Mouse (Mus musculus): ENCODE data around the gene 4930523C07Rik.
A peak's percentile ranks its signal among the peaks of the same experiment; 100 is the strongest.

Gene 4930523C07Rik

DNA sequence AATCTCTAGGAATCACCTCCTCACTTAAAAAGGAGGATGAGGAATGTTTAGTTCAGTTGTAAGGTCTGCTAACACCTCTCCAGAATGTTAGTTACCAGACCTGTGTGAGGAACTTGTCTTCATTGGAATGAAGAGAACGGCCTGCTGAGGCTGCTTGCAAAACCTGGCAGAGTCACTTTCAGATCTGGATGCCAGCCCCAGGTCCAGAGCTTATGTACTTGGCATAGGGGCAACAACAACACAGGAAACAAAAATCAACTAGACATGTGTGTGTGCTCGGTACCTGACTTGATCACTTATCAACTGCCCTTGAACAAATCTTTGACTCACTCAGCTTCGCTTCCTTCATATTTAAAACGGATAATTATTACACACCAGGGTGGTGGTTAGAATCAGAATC is 2.6 kb downstream of the 4930523C07Rik start:
- DNase-seq (ENCODE audit: low read depth), result no peak

DNA sequence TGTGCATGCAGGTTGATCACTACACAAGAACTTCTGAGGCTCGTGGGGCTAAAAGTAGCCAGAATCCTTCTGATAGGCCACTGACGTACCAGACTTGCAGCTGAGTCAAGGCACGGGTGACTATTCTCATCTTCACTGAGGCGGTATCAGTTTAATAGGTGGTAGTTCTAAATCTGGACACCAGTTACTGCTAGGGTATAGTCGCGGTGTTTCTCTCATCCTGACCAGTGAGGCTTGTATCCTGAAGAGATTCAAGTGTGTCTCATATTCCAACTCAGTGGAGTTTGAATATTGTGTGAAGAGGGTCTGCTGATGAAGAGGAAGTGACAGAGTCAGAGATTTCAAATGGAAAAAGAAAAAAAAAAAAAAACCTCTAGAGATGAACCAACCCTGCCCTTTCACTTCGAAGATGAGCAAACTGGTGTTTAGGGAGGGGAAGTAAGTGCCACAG is 3.3 kb downstream of the 4930523C07Rik start:
- DNase-seq (ENCODE audit: low read depth), result no peak

DNA sequence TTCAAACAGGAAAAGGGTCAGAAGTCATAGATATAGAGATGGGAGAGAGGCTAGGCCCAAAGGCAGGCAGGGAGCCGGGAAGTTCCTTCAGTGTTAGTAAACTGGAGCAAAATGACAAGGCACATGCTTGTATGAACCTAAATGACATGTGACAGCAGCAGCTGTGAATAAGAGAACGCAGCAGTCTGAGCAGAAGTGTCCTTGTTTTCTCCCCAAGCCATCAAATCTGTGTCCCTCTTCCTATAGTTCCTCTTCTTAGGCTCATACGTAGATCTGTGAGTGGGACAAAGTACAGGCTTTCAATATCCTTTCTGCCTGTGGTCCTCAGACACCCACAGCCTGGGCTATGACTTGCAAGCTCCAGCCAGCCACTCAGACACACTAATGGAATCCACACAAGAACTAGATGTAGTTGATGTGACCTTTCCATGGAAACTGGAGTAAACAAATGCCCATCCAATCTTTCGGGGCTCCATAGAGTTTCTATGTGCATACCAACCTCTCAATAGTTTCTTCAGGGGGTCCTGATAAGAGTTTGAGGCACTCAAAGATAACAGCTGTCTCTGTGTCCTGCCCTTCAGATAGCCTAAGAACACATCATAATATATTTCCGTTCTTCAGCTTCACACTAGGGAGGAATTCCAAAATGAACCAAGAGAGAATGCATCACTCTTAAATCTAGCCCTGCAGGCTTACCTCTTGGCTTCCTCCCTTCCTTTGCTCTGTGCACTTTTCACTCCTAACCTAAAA is 5.1 kb downstream of the 4930523C07Rik start:
- no peak for DNase-seq (ENCODE audit: low read depth)

GRCm38 (mm10) chr1:160050898-160051297 is 6.7 kb downstream of the 4930523C07Rik start:
- DNase-seq (ENCODE audit: low read depth), result no peak

- DNase-seq (ENCODE audit: low read depth), result no peak
Measured at GRCm38 (mm10) chr1:160052556-160053315, 8.6 kb downstream of the 4930523C07Rik start.

- no peak for DNase-seq (ENCODE audit: low read depth)
Measured at GRCm38 (mm10) chr1:160053510-160054305, 9.5 kb downstream of the 4930523C07Rik start.

GRCm38 (mm10) chr1:160054366-160055078 is 10.3 kb downstream of the 4930523C07Rik start:
- no peak for DNase-seq (ENCODE audit: low read depth)

DNA sequence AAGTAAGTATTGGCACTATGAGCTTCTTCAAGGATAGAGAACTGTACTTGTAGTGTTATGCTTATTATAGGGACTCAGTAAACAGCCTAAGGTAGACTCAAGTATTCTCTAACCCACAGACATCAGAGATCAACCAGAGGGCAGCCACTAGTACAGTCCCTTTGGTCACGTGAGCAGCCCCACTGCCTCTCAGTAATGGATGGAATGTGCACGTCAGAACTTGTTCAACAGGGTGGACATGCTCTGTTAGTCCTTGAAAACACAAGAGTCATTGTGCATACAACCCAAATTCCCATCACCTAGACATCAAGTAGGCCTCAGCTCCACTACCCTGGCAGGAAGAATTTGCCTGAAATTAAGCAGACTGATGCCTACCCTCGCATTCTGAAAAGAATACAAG is 13.5 kb downstream of the 4930523C07Rik start:
- no peak for DNase-seq (ENCODE audit: low read depth)

GRCm38 (mm10) chr1:160059908-160060307 is 15.7 kb downstream of the 4930523C07Rik start:
- DNase-seq (ENCODE audit: low read depth), result no peak

DNA sequence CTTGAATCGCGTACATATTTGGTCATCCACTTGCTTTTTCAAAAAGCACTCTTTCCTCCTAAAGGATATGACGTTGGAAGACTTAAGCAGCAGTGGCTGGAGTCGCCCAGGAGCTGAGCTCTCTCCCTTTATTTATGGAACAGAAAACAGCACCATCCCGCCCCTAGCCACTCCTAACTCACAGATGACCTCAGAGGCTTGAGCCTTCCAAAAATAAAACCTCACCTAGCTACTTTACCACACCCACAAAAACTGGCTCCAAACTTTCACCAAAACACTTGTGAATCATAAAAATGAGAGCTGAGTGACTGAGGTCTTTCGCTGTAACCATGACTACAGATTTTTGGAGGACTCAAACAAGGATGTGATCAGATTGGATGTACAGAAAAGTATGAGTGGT is 16.4 kb downstream of the 4930523C07Rik start:
- DNase-seq (ENCODE audit: low read depth), result no peak

GRCm38 (mm10) chr1:160061321-160061720 is 17.1 kb downstream of the 4930523C07Rik start:
- no peak for DNase-seq (ENCODE audit: low read depth)

GRCm38 (mm10) chr1:160061725-160062366 is 17.7 kb downstream of the 4930523C07Rik start:
- no peak for DNase-seq (ENCODE audit: low read depth)

DNA sequence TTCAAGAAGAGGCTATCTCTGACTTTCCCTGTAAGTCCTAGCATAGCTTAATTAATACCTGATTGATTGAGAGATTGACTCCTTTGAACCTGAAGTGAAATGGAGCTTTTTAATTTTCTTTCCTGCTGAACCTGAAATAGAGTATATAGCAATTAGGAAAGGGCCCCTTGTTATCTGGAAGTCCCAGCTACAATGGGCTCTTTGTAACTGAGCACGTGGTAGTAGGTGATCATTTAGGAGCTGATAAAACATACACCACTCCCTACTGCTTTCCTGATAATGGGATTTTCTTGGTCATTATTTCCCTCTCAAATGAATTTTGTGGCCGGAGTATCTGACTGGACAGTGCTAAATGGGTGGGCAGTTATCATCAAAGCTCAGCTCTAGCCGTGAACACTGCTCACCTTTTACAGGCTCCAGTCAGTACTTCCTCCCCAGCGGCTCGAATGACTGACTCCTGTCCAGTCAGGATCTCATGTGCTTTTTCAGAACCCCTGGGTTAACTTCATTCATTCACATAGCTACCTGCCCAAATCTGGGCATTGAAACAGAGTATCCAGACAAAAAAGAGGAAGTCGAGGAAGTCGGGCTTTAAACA is 20.5 kb downstream of the 4930523C07Rik start:
- DNase-seq (ENCODE audit: low read depth), result no peak

DNA sequence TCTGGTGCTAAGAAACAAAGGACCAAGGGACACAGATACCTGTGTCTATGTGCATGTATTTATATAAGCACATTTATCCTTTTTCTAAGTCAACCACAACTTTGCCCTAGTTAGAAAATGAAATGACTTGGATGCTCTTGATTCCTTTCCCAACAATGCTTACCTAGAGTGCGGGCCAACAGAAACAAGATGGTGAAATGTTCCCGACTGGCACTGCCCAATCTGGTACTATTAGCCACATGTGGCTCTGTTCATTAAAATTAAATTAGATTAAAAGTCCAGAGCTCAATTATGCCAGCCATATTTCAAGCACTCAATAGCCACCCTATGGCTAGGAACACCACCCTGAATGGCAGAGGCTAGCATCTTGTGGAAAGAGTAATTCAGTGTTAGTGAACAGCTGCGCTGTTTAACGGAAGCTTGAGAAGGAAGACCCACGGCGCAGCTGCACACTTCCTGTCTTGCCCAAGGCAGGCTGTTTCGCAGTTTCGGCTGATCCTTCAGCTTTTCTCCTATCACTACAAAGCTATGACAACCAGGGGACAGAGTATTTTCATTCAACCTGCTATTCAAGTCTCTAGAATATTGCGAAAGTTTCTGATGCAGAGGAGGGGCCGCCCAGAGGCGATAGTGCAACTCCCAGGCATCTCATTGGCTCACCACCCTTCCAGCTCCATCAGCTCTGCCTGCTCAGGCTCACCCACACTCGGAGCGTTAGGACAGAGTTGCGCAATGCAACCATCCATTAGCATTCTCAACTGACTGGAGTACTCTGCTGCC is 34.9 kb downstream of the 4930523C07Rik start:
- DNase-seq (ENCODE audit: low read depth), result peak; percentile 38

DNA sequence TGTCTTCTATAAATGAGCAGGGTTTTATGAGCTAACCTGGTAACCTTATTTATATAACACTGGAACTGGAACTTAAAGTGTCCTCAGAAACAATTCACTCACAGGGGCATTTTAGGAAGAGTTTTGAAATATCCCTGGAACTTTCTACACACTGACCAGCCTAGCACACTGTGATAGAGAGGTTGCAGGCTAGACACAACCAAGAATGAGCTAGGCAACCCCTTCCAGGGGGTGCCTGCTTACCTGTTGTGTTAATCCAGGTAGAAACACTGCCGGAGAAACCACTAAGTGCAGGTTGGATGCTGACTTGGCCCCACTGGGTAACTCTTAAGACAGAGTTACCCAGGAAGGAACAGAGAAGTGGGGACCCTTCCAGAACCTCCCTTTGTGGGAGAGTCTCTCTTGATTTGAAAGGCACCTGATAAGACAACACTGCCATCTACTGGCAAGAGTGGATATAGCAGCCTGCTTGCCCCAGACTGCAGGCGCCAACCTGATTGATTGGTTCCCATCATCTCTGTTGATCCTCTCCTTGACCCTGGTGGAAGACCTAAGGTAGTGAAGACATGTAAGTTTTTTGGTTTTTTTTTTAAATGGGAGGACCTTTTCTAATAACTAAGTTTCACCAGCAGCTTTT is 36.7 kb downstream of the 4930523C07Rik start:
- peak; percentile 54 for DNase-seq (ENCODE audit: low read depth)

- DNase-seq (ENCODE audit: low read depth), result no peak
Measured at GRCm38 (mm10) chr1:160082647-160083046, 38.5 kb downstream of the 4930523C07Rik start.

DNA sequence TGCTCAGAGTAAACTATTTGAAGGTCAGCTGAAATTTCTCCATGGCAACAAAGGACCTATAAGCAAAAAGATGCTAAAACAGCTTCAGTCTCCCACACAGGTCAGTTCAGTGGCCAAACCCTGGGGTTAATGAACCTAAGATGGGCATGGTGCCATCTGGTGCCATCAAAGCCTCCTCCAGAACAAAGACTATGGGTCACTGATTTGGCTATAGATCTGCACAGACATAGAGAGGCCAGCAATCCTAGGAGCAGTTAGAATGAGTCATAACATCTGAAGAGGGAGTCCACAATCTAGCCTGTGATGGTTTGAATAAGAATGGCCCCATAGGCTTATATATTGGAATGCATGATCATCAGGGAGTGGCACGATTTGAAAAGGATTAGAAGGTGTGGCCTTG is 40.1 kb downstream of the 4930523C07Rik start:
- no peak for DNase-seq (ENCODE audit: low read depth)

- no peak for DNase-seq (ENCODE audit: low read depth)
Measured at GRCm38 (mm10) chr1:160086651-160087050, 42.5 kb downstream of the 4930523C07Rik start.

DNA sequence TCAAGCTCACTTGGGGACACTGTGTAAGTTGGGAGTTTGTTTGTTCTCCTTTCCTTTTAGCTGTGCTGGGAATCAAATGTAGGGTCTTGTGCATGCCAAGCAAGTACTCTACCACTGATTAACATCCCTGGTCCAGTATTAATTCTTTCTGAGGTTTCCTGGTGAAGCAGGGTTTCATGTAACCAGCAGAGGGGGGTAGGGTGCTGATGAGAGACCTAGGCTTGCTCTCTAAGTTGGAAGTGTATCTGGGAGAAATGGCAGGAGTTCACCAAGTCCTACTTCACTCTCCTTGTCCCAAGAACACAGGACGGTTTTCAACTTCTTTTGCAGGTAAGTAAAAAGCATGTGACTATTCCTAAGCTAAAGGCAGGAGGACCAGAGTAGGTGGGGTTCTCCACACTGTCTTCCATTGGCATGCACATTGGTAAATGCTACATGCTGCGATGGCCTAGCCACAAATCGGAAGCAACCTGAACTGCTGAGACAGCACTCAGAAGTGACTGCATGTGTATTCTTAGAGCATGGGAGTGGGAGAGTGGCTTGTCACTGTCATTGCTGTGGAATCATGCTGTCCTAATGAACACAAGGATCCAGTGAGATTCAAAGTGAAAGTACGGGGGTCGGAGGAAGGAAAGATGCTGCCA is 55.6 kb downstream of the 4930523C07Rik start:
- no peak for DNase-seq (ENCODE audit: low read depth)

Measured in c-Kit-positive CD71-negative TER-119-negative erythroid progenitor cells, embryonic 14.5 days (primary cell).